Mouse (Mus musculus): ENCODE data around the gene Smim1. TPM values are rescaled to one million over a fixed set of nuclear protein-coding genes. Genes with fewer than 3 reads are reported as not detected.

Smim1 gene
- polyA plus RNA-seq, 1 experiment = 9.5 TPM

DNA sequence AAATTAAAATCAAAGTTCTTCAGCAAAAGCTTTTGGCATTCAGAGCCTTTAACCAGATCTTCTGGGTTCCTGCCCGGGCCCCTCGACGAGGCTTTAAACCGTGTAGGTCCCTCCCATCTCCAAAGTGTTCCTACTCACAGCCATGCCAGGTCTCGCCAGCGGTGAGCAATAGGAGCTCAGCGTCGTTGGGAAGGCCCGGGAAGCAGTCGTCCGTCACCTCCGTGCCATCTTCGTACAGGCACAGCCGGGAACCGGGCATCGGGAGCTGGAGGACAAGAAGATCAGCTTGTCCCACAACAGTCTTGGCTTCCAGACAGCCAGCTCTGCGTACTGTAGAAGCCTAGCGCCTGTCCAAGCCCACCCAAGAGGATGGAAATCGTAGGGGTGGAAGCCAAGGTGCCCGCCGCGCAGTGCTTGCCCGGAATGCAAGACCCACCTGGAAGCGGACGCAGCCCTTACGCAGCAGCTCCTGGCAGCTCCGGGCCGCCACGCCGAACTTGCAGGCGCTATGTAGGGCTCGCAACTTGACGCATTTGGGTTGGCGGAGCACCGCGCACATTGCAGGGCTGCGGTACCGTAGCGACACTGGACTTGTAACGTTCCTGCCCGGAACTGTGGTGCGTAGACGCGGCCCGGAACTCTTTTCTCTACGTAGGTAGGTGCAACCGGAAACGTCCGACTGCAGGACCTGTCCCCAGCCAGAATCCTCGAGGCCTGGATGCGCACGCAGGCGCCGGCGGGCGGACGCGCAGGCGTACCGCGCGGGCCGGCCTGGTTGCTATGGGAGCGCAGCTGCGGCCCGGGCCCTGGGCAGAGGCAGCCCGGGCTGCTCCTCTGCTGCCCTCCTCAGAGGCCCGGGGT, 51.4 kb downstream of the Smim1 start, which contains the start of the genes Dffb and Cep104:
Gene Dffb (minus strand): TSS at position 696 of the 861 bp plus-strand sequence.
Gene Cep104 (plus strand): TSS at position 764 of the 861 bp plus-strand sequence.
- Histone ChIP-seq H3ac (ENCODE audit: control insufficient read depth, insufficient read length) (peak within 1 kb of the TSS; percentile 28), H3K36me3 (ENCODE audit: control insufficient read depth, insufficient read depth) (peaks cover 5% of the 10 kb centered on the region), H3K79me2 (ENCODE audit: control insufficient read depth, insufficient read depth) (peaks cover 26% of the 10 kb centered on the region), H3K4me2 (ENCODE audit: low read depth) (peak within 1 kb of the TSS; percentile 83), H3K27me3 (ENCODE audit: control insufficient read depth, insufficient read depth, insufficient read length) (no peaks in the 10 kb centered on the region), H3K4me3 (peak within 1 kb of the TSS; percentile 87)
- no peak for TF ChIP-seq TCF12 (IDR thresholded peaks at IDR 0.05; ENCODE audit: insufficient read depth, poor library complexity, severe bottlenecking)
- peak; percentile 64 for TF ChIP-seq POLR2AphosphoS2 (IDR thresholded peaks at IDR 0.05; ENCODE audit: insufficient read length, low read depth)
- TF ChIP-seq E2F4 (IDR thresholded peaks at IDR 0.05; ENCODE audit: insufficient read depth) = peak; percentile 49
- TF ChIP-seq MYOD1 (IDR thresholded peaks at IDR 0.05; ENCODE audit: control insufficient read depth in 1 of 3, insufficient read length in 2 of 3, low read depth in 2 of 3) = peak in 2 of 3 experiments; percentile 20 to 62
- TF ChIP-seq MYOG (IDR thresholded peaks at IDR 0.05; ENCODE audit: control insufficient read depth in 1 of 3, insufficient read depth in 1 of 3, insufficient read length in 2 of 3, low read depth in 2 of 3) = peak in 2 of 3 experiments; percentile 80 to 81
- peak; percentile 24 for TF ChIP-seq REST (IDR thresholded peaks at IDR 0.05; ENCODE audit: insufficient read depth, insufficient read length)
- peak; percentile 84 for TF ChIP-seq MAX (IDR thresholded peaks at IDR 0.05; ENCODE audit: low read depth)
- no peak for TF ChIP-seq CEBPB (IDR thresholded peaks at IDR 0.05; ENCODE audit: insufficient read depth, poor library complexity, severe bottlenecking)
- peak; percentile 77 for TF ChIP-seq POLR2A (IDR thresholded peaks at IDR 0.05; ENCODE audit: insufficient read length, low read depth)
- no peak for TF ChIP-seq USF1 (IDR thresholded peaks at IDR 0.05; ENCODE audit: low read depth)
- TF ChIP-seq TCF3 (IDR thresholded peaks at IDR 0.05; ENCODE audit: insufficient read length, low read depth) = peak; percentile 17
- TF ChIP-seq SRF (IDR thresholded peaks at IDR 0.05; ENCODE audit: control insufficient read depth, insufficient read length, low read depth) = no peak

Other genes starting within 250 kb of the Smim1 start
- gene A430005L14Rik, start 69.0 kb downstream of the Smim1 start, polyA plus RNA-seq (2012; fragmentation: generic; extraction: Trizol) = 29.2 TPM
- 2.5 TPM for gene Dffb, start 51.1 kb downstream of the Smim1 start, polyA plus RNA-seq (2012; fragmentation: generic; extraction: Trizol)
- 21.7 TPM for gene Cep104, start 51.0 kb downstream of the Smim1 start, polyA plus RNA-seq (2012; fragmentation: generic; extraction: Trizol)
- 42.5 TPM for gene Lrrc47, start 14.5 kb downstream of the Smim1 start, polyA plus RNA-seq (2012; fragmentation: generic; extraction: Trizol)
- not detected for gene Ccdc27, start 16.4 kb upstream of the Smim1 start, polyA plus RNA-seq (2012; fragmentation: generic; extraction: Trizol)
- not detected for gene Trp73, start 114.0 kb upstream of the Smim1 start, polyA plus RNA-seq (2012; fragmentation: generic; extraction: Trizol)
- gene Wrap73, start 116.1 kb upstream of the Smim1 start, polyA plus RNA-seq (2012; fragmentation: generic; extraction: Trizol) = 23.8 TPM
- 96.8 TPM for gene Tprgl, start 134.4 kb upstream of the Smim1 start, polyA plus RNA-seq (2012; fragmentation: generic; extraction: Trizol)
- gene Megf6, start 144.5 kb upstream of the Smim1 start, polyA plus RNA-seq (2012; fragmentation: generic; extraction: Trizol) = not detected